Mouse (Mus musculus): ENCODE data around the gene Serpina3c. TPM values are rescaled to one million over a fixed set of nuclear protein-coding genes. Genes with fewer than 3 reads are reported as not detected.

The Serpina3c gene
- total RNA-seq (2023) = not detected

GRCm38 (mm10) chr12:104153656-104154055, at the start of gene Serpina3c:
TSS of gene Serpina3c (minus strand) at chr12:104153870.

GRCm38 (mm10) chr12:104127696-104128095, 26.0 kb downstream of the Serpina3c start, which contains the start of gene Serpina3b:
TSS of gene Serpina3b (plus strand) at chr12:104127996.

GRCm38 (mm10) chr12:104112333-104112732, 41.3 kb downstream of the Serpina3c start, which contains the start of gene Serpina3a:
TSS of gene Serpina3a (plus strand) at chr12:104112724.

GRCm38 (mm10) chr12:104100768-104101167, 52.9 kb downstream of the Serpina3c start, which contains the start of gene Serpina5:
TSS of gene Serpina5 (plus strand) at chr12:104101113.

Other genes starting within 250 kb of the Serpina3c start
- not detected for gene Serpina1c, start 249.0 kb downstream of the Serpina3c start, total RNA-seq (2023)
- not detected for gene Serpina1e, start 194.9 kb downstream of the Serpina3c start, total RNA-seq (2023)
- gene Serpina11, start 163.9 kb downstream of the Serpina3c start, total RNA-seq (2023) = not detected
- gene Serpina9, start 140.1 kb downstream of the Serpina3c start, total RNA-seq (2023) = not detected
- not detected for gene Serpina12, start 109.4 kb downstream of the Serpina3c start, total RNA-seq (2023)
- gene Serpina5, start 52.8 kb downstream of the Serpina3c start, total RNA-seq (2023) = not detected
- not detected for gene Serpina3a, start 41.1 kb downstream of the Serpina3c start, total RNA-seq (2023)
- not detected for gene Serpina3b, start 25.9 kb downstream of the Serpina3c start, total RNA-seq (2023)
- 1.1 TPM for gene Serpina3f, start 60.7 kb upstream of the Serpina3c start, total RNA-seq (2023)
- 12.3 TPM for gene Serpina3g, start 82.4 kb upstream of the Serpina3c start, total RNA-seq (2023)
- not detected for gene Serpina3i, start 109.3 kb upstream of the Serpina3c start, total RNA-seq (2023)
- not detected for gene Serpina3j, start 160.7 kb upstream of the Serpina3c start, total RNA-seq (2023)
- not detected for gene Serpina3k, start 184.6 kb upstream of the Serpina3c start, total RNA-seq (2023)
- gene Serpina3m, start 184.6 kb upstream of the Serpina3c start, total RNA-seq (2023) = not detected